Mouse (Mus musculus) stomach, postnatal 0 days (tissue): ENCODE data around the gene Hoxb9.

ENCODE experiments used
- CTCF ChIP-seq: IDR thresholded peaks from 2 replicates; pipeline ENCODE4 v1.5.1; 2016; ENCODE audit warnings: antibody characterized with exemption, low read depth, mild to moderate bottlenecking, moderate library complexity
- EP300 ChIP-seq: optimal IDR thresholded peaks from 2 replicates; pipeline ENCODE3; 2016; ENCODE audit warnings: antibody characterized with exemption

GRCm38 (mm10) chr11:96324125-96324524 lies 52.9 kb downstream of the Hoxb9 start:
- TF ChIP-seq CTCF (no peak), EP300 (no peak)
